Mouse (Mus musculus): ENCODE data around the gene Sort1.

- TF ChIP-seq CTCF (IDR thresholded peaks at IDR 0.05; ENCODE audit: low read depth, low read length) (no peak), POLR2AphosphoS5 (IDR thresholded peaks at IDR 0.05; ENCODE audit: insufficient replicate concordance, low read depth, low read length) (no peak), GATA1 (IDR thresholded peaks at IDR 0.05; ENCODE audit: borderline replicate concordance, low read length) (no peak)
Observed at GRCm38 (mm10) chr3:108367173-108367572, 83.3 kb downstream of the Sort1 start.

Data from G1E (cell line).